Mouse (Mus musculus) T-helper 2 cell (primary cell): Measurements from ENCODE around the gene Tefm.
"Not testable (repeated sequence)": the region's sequence is repeated elsewhere in the genome, so short reads cannot be mapped to it uniquely, and the experiment has no call there.

Source experiments
- in situ Hi-C: fragments of 300-600 bp; cut with MboI, MseI; formaldehyde crosslinking; loops from one replicate; pipeline ENCODE4 v1.15.1; 2025; ENCODE audit warnings: high pct_unique_total_duplicates

Gene Tefm

GRCm38 (mm10) chr11:80141825-80142521 lies at the start of gene Tefm:
Gene Tefm (minus strand): TSS chr11:80142175.
- in situ Hi-C loops, result no loop called here

GRCm38 (mm10) chr11:80190280-80190679 lies 48.3 kb upstream of the Tefm start:
- in situ Hi-C loops, result no loop called here

GRCm38 (mm10) chr11:80185441-80185976 lies 43.5 kb upstream of the Tefm start:
- in situ Hi-C loops, result not testable (repeated sequence)

GRCm38 (mm10) chr11:80184531-80185071 lies 42.6 kb upstream of the Tefm start:
- in situ Hi-C loops, result no loop called here

- in situ Hi-C loops, result no loop called here
These were observed 41.8 kb upstream of the Tefm start, which contains the start of gene Rnf135 for GRCm38 (mm10) chr11:80183705-80184255. Gene Rnf135 (plus strand): TSS chr11:80183851.

- in situ Hi-C loops, result not testable (repeated sequence)
These were observed 41.2 kb upstream of the Tefm start for GRCm38 (mm10) chr11:80183054-80183704.

GRCm38 (mm10) chr11:80181021-80181749 lies 39.2 kb upstream of the Tefm start:
- in situ Hi-C loops, result no loop called here

- in situ Hi-C loops, result no loop called here
These were observed 36.3 kb upstream of the Tefm start for GRCm38 (mm10) chr11:80178316-80178715.

- in situ Hi-C loops, result no loop called here
These were observed 35.2 kb upstream of the Tefm start for GRCm38 (mm10) chr11:80176911-80177895.

GRCm38 (mm10) chr11:80173963-80174670 lies 32.1 kb upstream of the Tefm start:
- in situ Hi-C loops, result no loop called here

- in situ Hi-C loops, result no loop called here
These were observed 29.9 kb upstream of the Tefm start for GRCm38 (mm10) chr11:80171884-80172283.

GRCm38 (mm10) chr11:80170351-80170750 lies 28.4 kb upstream of the Tefm start:
- in situ Hi-C loops, result no loop called here

- in situ Hi-C loops, result no loop called here
These were observed 27.7 kb upstream of the Tefm start for GRCm38 (mm10) chr11:80169629-80170028.

GRCm38 (mm10) chr11:80168611-80169249 lies 26.8 kb upstream of the Tefm start:
- in situ Hi-C loops, result no loop called here

- in situ Hi-C loops, result no loop called here
These were observed 26.1 kb upstream of the Tefm start for GRCm38 (mm10) chr11:80168121-80168520.

GRCm38 (mm10) chr11:80164224-80164623 lies 22.2 kb upstream of the Tefm start:
- in situ Hi-C loops, result no loop called here

- in situ Hi-C loops, result no loop called here
These were observed 21.6 kb upstream of the Tefm start for GRCm38 (mm10) chr11:80163362-80164116.

- in situ Hi-C loops, result no loop called here
These were observed 19.1 kb upstream of the Tefm start for GRCm38 (mm10) chr11:80161041-80161440.

GRCm38 (mm10) chr11:80159018-80159417 lies 17.0 kb upstream of the Tefm start:
- in situ Hi-C loops, result no loop called here
